Mouse (Mus musculus) hindbrain, embryonic 16.5 days (tissue): ENCODE results near the gene Gm13694. TPM values are rescaled to one million over a fixed set of nuclear protein-coding genes. Genes with fewer than 3 reads are reported as not detected.
"Not testable (repeated sequence)": the region's sequence is repeated elsewhere in the genome, so short reads cannot be mapped to it uniquely, and the experiment has no call there.

ENCODE experiments used
- ATAC-seq: fragments of 200-750 bp; cut with Nextera tagmentation; 2 replicates; pipeline ENCODE4 v1.8.0; 2017; ENCODE audit warnings: moderate TSS enrichment, moderate library complexity
- H3K27ac ChIP-seq: fragments of 300-500 bp; sonication (generic); 2 replicates; pipeline ENCODE4 v1.5.1; 2014; ENCODE audit warnings: low read depth, mild to moderate bottlenecking, control low read depth, low read length, moderate library complexity
- H3K27me3 ChIP-seq: fragments of 300-500 bp; sonication (generic); replicated peaks from 2 replicates; pipeline ENCODE4 v1.6.1; 2014; ENCODE audit warnings: low read length; ENCODE audit not compliant: control insufficient read depth, insufficient read depth
- H3K36me3 ChIP-seq: fragments of 300-500 bp; sonication (generic); 2 replicates; pipeline ENCODE4 v1.6.1; 2014; ENCODE audit warnings: mild to moderate bottlenecking, low read length, moderate library complexity, mixed read lengths; ENCODE audit not compliant: control insufficient read depth, insufficient read depth
- H3K4me1 ChIP-seq: fragments of 300-500 bp; sonication (generic); 2 replicates; pipeline ENCODE4 v1.6.1; 2014; ENCODE audit warnings: low read depth, low read length; ENCODE audit not compliant: control insufficient read depth, insufficient read depth
- H3K4me2 ChIP-seq: fragments of 300-500 bp; sonication (generic); 2 replicates; pipeline ENCODE4 v1.6.1; 2014; ENCODE audit warnings: mild to moderate bottlenecking, low read length, control low read depth, moderate library complexity
- H3K4me3 ChIP-seq: fragments of 300-500 bp; sonication (generic); 2 replicates; pipeline ENCODE4 v1.5.1; 2014; ENCODE audit warnings: mild to moderate bottlenecking, low read length, control low read depth, moderate library complexity
- H3K9ac ChIP-seq: fragments of 300-500 bp; sonication (generic); 2 replicates; pipeline ENCODE4 v1.6.1; 2014; ENCODE audit warnings: low read depth, mild to moderate bottlenecking, control low read depth, low read length, moderate library complexity
- H3K9me3 ChIP-seq: fragments of 300-500 bp; sonication (generic); 2 replicates; pipeline ENCODE4 v1.6.1; 2014; ENCODE audit warnings: mild to moderate bottlenecking, low read length, moderate library complexity; ENCODE audit not compliant: control insufficient read depth
- whole genome bisulfite sequencing: fragments of 180-500 bp; shearing (Covaris S2); extraction: QIAGEN DNeasy Blood & Tissue Kit; methylation state at CpG from one replicate; pipeline ENCODE4 v1.1.7; 2014; 5-methylcytosine and 5-hydroxymethylcytosine counted together
- polyA plus RNA-seq: library from polyadenylated mRNA; unstranded; fragments of >200 nt; fragmentation: Nextera tagmentation; extraction: Ambion mirVana; gene quantifications from 2 replicates; pipeline ENCODE4 v1.2.1, GENCODE M21; 2015

The Gm13694 gene
- polyA plus RNA-seq, 1 experiment from 2014 or later: not detected

DNA sequence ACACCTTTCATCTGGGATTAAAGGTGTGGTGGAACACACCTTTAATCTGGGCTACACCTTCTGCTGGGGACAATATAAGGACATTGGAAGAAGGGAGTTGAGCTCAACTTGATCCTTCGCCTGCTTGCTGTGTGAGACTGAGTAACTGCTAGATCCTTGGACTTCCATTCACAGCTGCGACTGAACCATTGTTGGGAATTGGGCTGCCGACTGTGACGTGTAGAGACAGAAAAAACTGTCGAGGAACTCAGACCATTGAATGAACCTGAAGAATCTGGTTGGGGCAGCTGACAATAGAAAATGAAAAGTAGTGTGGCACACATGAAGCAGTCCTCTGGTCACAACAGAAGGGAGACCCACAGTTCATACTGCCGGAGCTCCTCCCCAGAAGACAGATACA is 5.7 kb downstream of the Gm13694 start, which contains the start of gene Gm13697:
Gm13697 (plus strand) TSS at position 301 of the 400 bp plus-strand sequence.
- H3K27ac ChIP-seq, H3K4me3 ChIP-seq, ATAC-seq, H3K4me2 ChIP-seq, H3K4me1 ChIP-seq, H3K9ac ChIP-seq, H3K9me3 ChIP-seq, H3K27me3 ChIP-seq, H3K36me3 ChIP-seq: not testable (repeated sequence)
- no CpG with 5 or more reads among the region's 6 CpGs for WGBS

DNA sequence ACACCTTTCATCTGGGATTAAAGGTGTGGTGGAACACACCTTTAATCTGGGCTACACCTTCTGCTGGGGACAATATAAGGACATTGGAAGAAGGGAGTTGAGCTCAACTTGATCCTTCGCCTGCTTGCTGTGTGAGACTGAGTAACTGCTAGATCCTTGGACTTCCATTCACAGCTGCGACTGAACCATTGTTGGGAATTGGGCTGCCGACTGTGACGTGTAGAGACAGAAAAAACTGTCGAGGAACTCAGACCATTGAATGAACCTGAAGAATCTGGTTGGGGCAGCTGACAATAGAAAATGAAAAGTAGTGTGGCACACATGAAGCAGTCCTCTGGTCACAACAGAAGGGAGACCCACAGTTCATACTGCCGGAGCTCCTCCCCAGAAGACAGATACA is 11.5 kb downstream of the Gm13694 start, which contains the start of gene Gm13691:
Gm13691 (plus strand) TSS at position 301 of the 400 bp plus-strand sequence.
- not testable (repeated sequence) for H3K4me3 ChIP-seq, H3K4me2 ChIP-seq, H3K9me3 ChIP-seq, ATAC-seq, H3K36me3 ChIP-seq, H3K4me1 ChIP-seq, H3K27me3 ChIP-seq, H3K27ac ChIP-seq, H3K9ac ChIP-seq
- no CpG with 5 or more reads among the region's 6 CpGs for WGBS

DNA sequence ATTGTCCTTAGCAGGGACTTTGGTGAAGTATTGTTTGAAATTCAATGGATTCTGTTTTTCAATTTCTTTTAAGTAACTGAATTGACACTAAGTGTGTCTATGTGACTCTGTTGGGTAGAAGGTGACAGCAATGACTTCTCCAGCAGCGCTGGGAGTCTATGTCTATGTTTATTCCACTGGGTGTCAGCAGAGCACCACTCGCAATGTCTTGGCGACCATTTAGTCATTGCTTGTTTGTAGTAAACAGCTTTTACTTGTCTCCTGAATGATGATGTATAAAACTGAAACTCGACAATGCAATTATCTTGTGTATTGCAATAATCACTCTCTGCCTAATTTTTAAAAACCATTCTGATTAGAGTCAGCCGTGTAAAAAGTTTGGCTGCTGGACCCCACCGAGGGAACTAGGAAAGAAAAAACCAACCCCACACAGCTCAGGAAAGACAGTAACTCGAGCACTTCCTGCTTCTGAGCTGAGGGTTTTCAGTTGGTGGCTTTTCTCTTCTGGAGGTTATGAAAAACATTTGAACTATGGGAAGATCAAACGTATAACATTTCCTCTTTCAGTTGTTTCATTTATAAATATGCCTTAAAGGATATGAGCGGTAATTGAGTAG is 15.0 kb downstream of the Gm13694 start:
- ATAC-seq, H3K9me3 ChIP-seq, H3K27me3 ChIP-seq, H3K36me3 ChIP-seq, H3K4me3 ChIP-seq, H3K9ac ChIP-seq, H3K27ac ChIP-seq, H3K4me1 ChIP-seq, H3K4me2 ChIP-seq: not testable (repeated sequence)
- WGBS: 70% methylated on average over 6 of the region's 9 CpGs

GRCm38 (mm10) chr2:83994526-83994925 is 15.8 kb downstream of the Gm13694 start:
- H3K4me2 ChIP-seq, H3K9ac ChIP-seq, H3K27ac ChIP-seq, H3K4me3 ChIP-seq, ATAC-seq, H3K27me3 ChIP-seq, H3K36me3 ChIP-seq, H3K9me3 ChIP-seq, H3K4me1 ChIP-seq: not testable (repeated sequence)
- WGBS: no CpG with 5 or more reads among the region's 3 CpGs

DNA sequence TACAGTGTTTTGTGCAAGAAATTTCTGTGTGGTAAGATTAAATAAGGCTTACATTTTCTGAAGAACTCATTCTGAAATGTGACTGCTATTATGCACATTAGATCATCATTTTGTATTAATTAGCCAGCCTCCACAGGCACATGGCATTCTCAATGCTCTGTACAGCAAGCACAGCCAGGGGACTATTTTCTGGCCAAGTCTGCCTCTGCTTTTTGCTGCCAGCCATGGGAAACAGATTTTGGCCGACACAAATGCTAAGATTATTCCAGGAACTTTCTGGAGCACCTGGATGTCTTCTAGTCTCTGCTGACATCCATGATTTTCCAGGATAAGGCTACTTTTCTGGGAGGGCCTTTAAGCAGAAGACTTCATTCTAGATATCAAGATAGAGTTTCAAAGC is 30.2 kb downstream of the Gm13694 start:
- WGBS: 67% methylated on average over 1 of the region's 1 CpGs
- no peaks in the 10 kb centered on the region for H3K4me1 ChIP-seq
- H3K9me3 ChIP-seq: no peaks in the 10 kb centered on the region
- no peaks in the 10 kb centered on the region for H3K27me3 ChIP-seq
- no peaks in the 10 kb centered on the region for H3K36me3 ChIP-seq
- ATAC-seq: no peak
- no peak overlapping the region for H3K27ac ChIP-seq
- no peak overlapping the region for H3K4me3 ChIP-seq
- H3K9ac ChIP-seq: no peak overlapping the region
- H3K4me2 ChIP-seq: no peak overlapping the region

DNA sequence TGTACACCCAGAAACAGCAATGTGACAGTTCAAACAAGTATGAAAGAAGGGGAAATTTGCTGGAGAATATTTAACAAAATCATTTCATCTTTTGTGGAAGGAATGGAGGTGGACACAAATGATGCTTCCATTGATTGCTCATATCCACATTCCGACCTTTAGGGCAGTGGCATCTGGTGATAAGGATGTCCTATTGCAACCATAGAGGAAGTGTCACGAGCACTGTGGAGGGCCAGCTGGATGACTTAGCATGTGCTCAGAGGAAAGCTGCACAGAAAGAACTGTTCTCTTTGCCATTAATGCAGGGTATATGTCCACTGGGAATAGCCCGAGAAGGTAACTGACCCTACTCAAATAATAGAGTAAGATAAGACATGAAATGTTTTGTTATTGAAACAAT is 31.1 kb downstream of the Gm13694 start:
- no peaks in the 10 kb centered on the region for H3K4me1 ChIP-seq
- no peak for ATAC-seq
- H3K36me3 ChIP-seq: no peaks in the 10 kb centered on the region
- no peak overlapping the region for H3K9ac ChIP-seq
- no peak overlapping the region for H3K4me2 ChIP-seq
- no peak overlapping the region for H3K27ac ChIP-seq
- no peak overlapping the region for H3K4me3 ChIP-seq
- H3K27me3 ChIP-seq: no peaks in the 10 kb centered on the region
- WGBS: 87% methylated on average over 3 of the region's 3 CpGs
- no peaks in the 10 kb centered on the region for H3K9me3 ChIP-seq

DNA sequence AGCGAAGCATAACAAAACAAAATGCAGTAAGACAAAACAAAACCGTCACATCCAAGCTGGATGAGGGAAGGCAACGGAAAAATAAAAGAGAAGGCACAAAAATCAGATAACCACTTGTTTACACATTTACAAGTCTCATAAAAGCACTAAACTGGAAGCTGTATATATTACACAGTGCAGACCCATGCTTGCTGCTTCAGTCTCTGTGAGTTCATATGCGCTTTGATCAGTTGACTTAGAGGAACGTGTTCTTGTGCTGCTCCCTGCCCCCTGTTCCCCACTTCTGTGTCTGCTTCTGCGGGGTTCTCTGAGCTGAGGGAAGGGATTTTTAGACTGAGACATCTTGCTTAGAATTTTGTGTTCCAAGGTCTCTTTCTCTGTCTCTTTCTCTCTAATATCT is 35.8 kb downstream of the Gm13694 start:
- 81% methylated on average over 6 of the region's 6 CpGs for WGBS
- Histone ChIP-seq H3K27me3 (no peaks in the 10 kb centered on the region), H3K36me3 (no peaks in the 10 kb centered on the region), H3K4me3 (no peak overlapping the region), H3K27ac (no peak overlapping the region), H3K4me1 (no peaks in the 10 kb centered on the region), H3K4me2 (no peak overlapping the region), H3K9ac (no peak overlapping the region), H3K9me3 (no peaks in the 10 kb centered on the region)
- ATAC-seq: no peak

DNA sequence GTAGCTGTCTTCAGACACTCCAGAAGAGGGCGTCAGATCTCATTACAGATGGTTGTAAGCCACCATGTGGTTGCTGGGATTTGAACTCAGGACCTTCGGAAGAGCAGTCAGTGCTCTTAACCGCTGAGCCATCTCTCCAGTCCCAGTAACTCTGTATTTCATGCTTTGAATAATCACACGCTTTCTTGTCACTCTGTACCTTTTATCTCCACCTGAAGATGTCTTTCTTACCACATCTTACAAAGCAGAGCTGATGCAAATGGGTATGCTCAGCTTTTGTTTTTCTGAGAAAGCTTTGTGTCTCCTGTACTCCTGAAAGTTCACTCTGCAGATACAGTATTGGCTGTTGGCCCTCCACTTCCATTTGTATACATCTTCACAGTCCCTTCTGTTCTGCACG is 37.6 kb downstream of the Gm13694 start:
- ATAC-seq, H3K27me3 ChIP-seq, H3K4me2 ChIP-seq, H3K4me1 ChIP-seq, H3K27ac ChIP-seq, H3K9me3 ChIP-seq, H3K4me3 ChIP-seq, H3K36me3 ChIP-seq, H3K9ac ChIP-seq: not testable (repeated sequence)
- WGBS: 76% methylated on average over 5 of the region's 5 CpGs

GRCm38 (mm10) chr2:84018330-84018729 is 39.6 kb downstream of the Gm13694 start:
- no peaks in the 10 kb centered on the region for H3K4me1 ChIP-seq
- no peak overlapping the region for H3K9ac ChIP-seq
- no peaks in the 10 kb centered on the region for H3K27me3 ChIP-seq
- H3K27ac ChIP-seq: no peak overlapping the region
- no peaks in the 10 kb centered on the region for H3K9me3 ChIP-seq
- WGBS: 68% methylated on average over 3 of the region's 3 CpGs
- no peaks in the 10 kb centered on the region for H3K36me3 ChIP-seq
- H3K4me2 ChIP-seq: no peak overlapping the region
- no peak for ATAC-seq
- H3K4me3 ChIP-seq: no peak overlapping the region
